Mouse (Mus musculus): Measurements from ENCODE around the gene Olfr640.

Olfr640 gene

DNA sequence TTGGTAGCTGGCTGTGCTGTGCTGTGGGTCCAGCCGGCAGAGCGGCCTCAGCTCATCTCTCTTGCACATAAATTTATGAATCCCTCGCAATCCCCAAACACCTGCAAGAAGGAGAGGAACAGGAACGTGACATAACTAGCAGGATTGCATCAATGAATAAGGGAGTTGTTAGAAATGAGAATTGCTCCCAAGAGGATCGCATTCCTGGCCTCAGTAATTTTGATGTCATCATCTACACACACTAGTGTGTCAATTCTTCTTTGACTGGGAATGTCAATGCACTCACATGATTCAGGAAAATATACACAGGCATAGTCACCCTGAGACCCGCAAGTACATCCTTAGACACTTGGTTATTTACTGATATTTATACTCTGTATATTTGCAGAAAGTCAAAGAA lies at the start of gene Olfr640:
Gene Olfr640 (minus strand): TSS at position 101 of the 400 bp plus-strand sequence.
- no peak for DNase-seq (ENCODE audit: low spot score)

DNA sequence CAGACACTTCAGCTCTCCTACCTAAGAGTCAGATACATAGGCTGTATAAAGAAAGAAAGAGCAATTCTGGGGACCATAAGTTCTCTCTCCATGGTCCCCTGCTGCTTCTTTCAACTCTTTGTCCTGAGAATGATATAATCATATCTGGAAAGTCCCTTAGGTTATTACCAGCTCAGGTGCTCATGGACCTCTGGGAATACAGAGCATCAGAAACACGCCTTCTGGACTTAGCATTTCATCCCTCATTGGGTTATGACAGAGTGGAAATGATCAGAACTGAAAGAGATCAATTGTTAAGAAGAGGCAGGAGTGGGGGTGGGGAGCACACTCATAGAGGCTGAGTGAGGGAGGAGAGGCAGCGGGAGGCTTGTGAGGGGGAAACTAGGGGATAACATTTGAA lies 46.4 kb upstream of the Olfr640 start, which contains the start of gene Olfr644:
Gene Olfr644 (minus strand): TSS at position 101 of the 400 bp plus-strand sequence.
- no peak for DNase-seq (ENCODE audit: low spot score)

DNA sequence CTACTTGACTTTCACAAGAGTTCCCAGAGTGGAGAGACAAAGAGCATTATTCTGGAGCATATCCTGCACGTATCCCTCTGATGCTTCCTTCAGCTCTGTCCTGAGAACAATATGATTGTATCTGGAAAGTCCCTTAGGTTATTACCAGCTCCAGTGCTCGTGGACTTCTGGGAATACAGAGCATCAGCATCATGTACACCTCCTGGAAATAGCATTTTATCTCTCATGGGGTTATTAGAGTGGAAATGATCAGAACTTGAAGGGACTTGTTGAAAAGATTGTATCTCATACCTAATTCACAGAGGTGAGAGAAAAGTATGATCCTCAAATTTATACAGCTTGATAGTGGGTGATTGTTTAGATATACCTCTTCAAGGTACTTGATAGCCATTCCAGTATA lies 36.0 kb upstream of the Olfr640 start, which contains the start of gene 4930516K23Rik:
Gene 4930516K23Rik (minus strand): TSS at position 101 of the 400 bp plus-strand sequence.
- no peak for DNase-seq (ENCODE audit: low spot score)

DNA sequence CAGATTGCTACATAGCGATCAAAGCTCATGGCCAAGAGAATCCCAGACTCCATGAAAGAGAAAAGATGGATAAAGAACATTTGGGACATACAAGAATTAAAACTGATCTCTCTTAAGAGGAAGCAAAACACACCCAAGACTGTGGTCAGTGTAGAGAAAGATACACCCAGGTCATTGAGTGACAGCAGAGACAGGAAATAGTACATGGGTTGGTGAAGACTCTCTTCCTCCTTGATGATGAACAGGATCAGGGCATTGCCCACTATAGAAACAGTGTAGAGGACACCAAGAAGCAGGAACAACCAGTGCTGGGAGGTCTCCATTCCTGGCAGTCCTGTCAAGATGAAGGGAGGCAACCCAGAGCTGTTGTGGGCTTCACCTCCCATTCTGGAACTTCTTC lies 33.8 kb upstream of the Olfr640 start:
- DNase-seq (ENCODE audit: low spot score), result no peak

DNA sequence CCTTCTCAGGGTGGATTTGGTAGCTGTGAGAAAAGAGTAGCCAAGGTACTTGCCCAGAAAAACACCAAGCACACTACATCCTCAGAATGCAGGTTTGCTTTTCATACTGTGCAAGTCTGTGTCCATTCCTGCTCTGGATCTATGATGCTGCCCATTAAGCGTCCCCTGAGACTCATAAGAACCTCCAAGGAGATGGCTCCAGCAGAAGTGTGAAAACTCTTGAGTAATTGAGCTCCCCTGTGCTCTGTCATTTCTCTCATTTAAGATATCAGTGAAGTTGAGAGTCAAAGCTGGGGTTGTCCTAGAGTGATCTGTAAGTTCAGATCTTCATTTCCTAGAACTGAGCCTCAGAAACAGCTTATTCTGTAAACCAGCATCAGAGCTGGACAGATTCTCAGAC lies 27.2 kb upstream of the Olfr640 start, which contains the start of gene Olfr642:
Gene Olfr642 (minus strand): TSS at position 101 of the 400 bp plus-strand sequence.
- no peak for DNase-seq (ENCODE audit: low spot score)

DNA sequence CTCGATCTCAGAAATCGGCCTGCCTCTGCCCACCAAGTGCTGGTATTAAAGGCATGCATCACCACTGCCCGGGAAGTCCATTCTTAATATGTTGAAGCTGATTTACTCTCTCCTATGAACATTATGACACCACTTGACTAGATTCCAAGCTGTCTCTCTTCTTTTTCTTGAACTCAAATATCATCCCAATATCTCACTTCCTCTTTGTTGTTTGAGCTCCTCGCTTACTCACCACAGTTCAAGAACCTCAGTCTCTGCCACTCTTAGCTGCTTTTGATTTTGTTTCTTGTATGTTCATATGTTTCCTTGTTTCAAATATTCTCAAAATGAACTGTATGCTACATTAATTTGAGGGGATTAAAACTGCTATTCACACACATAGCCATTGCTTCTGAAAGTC lies 25.4 kb upstream of the Olfr640 start:
- DNase-seq (ENCODE audit: low spot score), result no peak

DNA sequence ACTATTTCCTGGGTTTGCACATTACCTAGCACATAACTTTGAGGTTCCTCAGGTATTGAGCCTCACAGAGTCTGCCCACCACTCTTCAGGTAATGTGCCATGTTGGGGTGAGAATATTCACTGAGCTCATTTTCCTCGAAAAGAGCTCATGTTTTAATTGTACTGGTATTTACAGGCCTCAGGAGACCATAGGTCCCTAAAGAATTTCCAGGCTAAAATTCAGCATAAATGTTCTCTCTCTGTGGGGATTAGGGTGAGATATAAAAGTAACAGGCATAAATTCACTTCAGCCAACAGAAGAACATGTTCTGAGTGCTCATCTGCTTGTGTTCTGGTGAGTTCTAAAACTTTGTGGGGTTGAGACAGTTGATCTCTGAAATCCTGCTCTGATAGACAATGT lies 9.8 kb upstream of the Olfr640 start, which contains the start of gene Olfr641:
Gene Olfr641 (plus strand): TSS at position 301 of the 400 bp plus-strand sequence.
- DNase-seq (ENCODE audit: low spot score), result no peak

DNA sequence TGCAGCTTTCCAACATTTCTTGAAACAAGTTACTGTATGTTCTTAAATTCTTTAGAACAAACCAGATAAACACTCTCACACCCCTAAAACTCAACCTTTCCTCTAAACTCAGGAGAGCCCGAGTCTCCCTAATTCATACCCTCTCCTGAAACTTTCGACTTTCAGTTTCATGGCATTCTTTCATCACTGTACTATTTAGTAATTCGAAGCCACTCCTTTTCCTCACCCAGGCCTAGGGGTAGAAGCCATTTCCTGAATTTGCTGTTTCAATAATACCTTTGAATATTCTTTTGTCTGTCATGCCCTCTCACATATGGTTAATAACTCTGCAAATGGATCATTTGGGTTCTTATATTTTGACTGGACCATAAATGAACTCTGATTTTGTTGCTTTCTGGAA lies 1.6 kb upstream of the Olfr640 start:
- no peak for DNase-seq (ENCODE audit: low spot score)

DNA sequence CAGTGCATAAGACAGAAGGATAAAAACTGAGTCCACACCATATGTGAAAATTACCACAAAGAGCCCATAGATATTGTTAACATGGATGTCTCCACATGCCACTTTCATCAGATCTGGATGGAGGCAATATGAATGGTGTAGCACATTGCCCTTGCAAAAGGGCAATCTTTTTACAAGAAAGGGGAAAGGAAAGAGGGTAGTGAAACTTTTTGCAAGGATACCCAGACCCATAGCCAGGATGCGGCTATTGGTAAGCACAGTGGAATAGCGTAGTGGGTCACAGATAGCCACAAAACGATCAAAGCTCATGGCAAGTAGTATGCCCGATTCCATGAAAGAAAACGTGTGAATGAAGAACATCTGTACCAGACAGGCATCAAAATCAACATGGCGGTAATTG lies 3.7 kb downstream of the Olfr640 start:
- DNase-seq (ENCODE audit: low spot score), result no peak

DNA sequence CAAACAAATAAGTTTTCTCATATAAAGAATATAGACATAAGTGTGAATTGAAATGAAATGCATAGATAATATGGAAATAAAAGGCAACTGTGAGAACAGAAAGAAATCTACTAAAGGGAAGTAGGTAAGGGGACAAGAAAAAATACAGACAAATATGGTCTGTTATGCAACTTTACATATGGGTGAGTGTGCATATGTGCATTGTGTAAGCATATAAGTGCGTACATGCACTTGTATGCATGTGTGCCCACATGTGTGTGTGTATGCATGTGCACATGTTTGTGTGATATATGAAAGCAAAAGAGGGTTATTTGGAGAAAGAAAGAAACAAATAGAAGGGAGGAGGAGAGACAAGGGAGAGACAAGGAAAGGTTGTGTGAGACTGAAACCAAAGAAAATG lies 6.4 kb downstream of the Olfr640 start:
- no peak for DNase-seq (ENCODE audit: low spot score)

DNA sequence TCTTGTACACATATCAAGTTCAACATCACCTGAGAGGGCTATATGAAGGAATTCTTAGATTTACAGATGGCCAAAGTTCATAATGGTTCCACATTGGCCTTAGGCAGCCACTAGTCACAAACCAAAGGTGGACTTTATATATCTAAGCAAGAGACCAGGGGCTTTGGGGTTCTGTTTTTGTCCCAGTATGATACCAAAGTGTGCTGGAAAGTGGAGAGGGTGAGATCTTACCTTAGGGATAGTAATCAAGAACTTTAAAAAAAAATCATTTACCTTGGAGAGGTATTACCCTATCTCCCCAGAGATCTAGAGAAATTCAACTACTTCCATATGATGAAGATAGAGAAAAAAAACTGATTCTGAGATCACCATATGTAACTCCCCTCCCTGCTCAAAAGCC lies 8.2 kb downstream of the Olfr640 start, which contains the start of gene Olfr639:
Gene Olfr639 (minus strand): TSS at position 101 of the 400 bp plus-strand sequence.
- DNase-seq (ENCODE audit: low spot score), result no peak

DNA sequence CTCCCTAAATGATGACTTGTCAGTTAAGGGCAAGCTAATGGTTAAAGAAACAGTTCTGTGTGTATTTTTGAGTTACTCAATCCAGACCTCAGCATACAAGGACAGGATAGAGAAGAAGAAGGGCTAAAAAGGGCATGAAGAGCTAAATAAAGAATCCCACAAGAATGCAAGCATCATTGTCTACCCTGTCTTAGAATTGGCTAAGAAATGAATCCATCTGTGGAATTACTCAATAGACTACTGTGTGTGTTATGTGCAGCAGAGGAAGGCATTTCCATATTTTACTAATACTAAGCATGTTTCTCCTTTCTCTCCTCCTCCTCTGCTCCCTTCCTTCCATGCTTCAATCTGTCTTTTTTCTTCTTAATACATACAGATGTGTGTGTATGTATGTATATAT lies 26.2 kb downstream of the Olfr640 start:
- DNase-seq (ENCODE audit: low spot score), result no peak

DNA sequence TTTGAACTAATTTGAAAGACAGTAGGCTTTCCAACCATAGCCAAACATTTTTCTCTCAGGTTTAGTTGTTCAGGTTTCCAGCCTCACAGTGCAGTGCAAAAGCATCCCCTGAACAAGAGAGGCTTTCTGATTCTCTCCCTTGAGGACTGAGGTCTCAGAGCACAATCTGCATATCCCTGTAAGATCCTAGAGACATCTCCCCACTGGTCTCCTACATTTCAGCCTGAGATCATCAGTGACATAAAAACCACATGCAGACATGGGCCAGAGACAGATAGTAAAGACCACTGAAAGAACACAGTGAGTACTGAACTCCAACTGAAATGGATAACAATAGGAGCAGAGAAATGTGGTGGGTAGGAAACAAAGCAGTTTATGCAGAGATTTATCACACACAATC lies 26.9 kb downstream of the Olfr640 start, which contains the start of gene Olfr638:
Gene Olfr638 (plus strand): TSS at position 301 of the 400 bp plus-strand sequence.
- DNase-seq (ENCODE audit: low spot score), result no peak

DNA sequence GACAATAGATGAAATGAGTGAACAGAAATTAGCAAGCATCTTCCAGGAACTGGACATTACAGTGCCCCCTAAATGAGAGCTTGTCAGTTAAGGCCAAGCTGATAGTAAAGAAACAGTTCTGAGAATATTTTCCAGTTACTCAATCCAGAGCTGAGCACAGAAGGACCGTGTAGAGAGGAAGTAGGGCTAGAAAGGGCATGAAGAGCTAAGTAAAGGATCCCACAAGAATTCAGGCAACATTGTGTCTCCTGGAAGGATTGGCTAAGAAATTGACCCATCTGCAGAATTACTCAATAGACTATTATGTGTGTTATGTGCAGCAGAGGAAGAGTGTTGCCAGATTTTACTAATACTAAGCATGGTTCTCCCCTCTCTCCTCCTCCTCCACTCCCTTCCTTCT lies 53.6 kb downstream of the Olfr640 start:
- no peak for DNase-seq (ENCODE audit: low spot score)

DNA sequence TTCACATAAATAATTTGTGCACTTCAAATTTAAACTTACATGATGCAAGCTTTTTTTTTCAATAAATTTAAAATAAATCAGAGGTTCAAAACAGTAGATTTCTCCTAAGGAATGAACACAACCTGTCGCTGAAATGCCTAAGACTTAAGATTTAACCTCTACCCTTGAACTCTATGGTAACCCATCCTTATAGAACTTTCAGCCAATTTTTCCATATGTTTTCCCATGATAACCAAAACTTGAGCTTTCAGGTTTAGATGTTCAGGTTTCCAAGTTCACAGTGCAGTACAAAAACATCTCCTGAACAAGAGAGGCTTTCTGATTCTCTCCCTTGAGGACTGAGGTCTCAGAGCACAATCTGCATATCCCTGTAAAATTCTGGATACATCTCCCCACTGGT lies 54.5 kb downstream of the Olfr640 start, which contains the start of gene Olfr635:
Gene Olfr635 (plus strand): TSS at position 301 of the 400 bp plus-strand sequence.
- DNase-seq (ENCODE audit: low spot score), result no peak

Data from c-Kit-positive CD71-positive TER-119-positive erythroid progenitor cells, embryonic 14.5 days (primary cell).